ENCODE assay signal across 8 mouse cellular contexts in the genomic region with DNA sequence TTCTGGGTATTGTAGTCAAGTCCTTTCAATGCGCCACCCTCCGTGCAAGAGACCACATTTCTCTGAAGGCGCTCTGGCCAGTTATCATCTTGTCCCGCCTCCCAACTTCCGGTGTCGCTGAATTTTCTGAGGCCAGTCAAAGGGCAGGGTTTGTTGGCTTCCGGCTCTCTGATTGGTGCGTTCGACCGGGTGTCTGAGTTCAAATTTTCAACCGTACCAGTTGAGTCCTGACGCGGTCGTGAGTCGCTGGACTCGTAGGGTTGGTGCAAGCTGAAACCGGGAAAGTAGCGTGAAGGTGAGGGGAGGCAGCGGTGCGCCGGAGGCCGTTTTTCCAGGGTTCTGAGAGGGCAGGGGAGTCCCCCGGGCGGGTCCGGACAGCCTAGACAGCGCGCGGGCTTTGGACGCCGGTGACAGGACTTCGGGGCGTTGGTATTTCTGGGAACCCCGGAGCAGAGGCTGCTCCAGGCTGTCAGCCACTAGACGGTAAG. TPM values are rescaled to one million over a fixed set of nuclear protein-coding genes. Genes with fewer than 3 reads are reported as not detected.
DNase-seq lines count a peak whose midpoint lies in the region; ATAC-seq and TF ChIP-seq lines count a peak whose summit lies in the region.

Tpx2 (plus strand) TSS at position 150 of the 488 bp plus-strand sequence.

- peaks cover 48% of the 10 kb centered on the region for H3K79me3 ChIP-seq in C2C12 (ENCODE audit: low read depth)

- no peaks in the 10 kb centered on the region for H3K9me3 ChIP-seq in erythroblast, embryonic 14.5 days (ENCODE audit: control insufficient read depth, low read length)
- no peaks in the 10 kb centered on the region for H3K9me3 ChIP-seq in heart, embryonic 11.5 days (replicated peaks; ENCODE audit: control insufficient read depth, low read length)
- no peaks in the 10 kb centered on the region for H3K9me3 ChIP-seq in kidney, embryonic 16.5 days (ENCODE audit: low read length)

- H3K4me2 ChIP-seq in heart, embryonic 11.5 days, result peak within 1 kb of the TSS; percentile 60
- peak within 1 kb of the TSS; percentile 58 for H3K4me2 ChIP-seq in kidney, embryonic 16.5 days (replicated peaks; ENCODE audit: low read depth, low read length)
- H3K4me2 ChIP-seq in myocyte (ENCODE audit: low read depth), result peak within 1 kb of the TSS; percentile 77

- peaks cover 37% of the 10 kb centered on the region for H3K36me3 ChIP-seq in C2C12 (ENCODE audit: control insufficient read depth, insufficient read depth)
- peaks cover 45% of the 10 kb centered on the region for H3K36me3 ChIP-seq in erythroblast, embryonic 14.5 days (ENCODE audit: control insufficient read depth)
- 0 out of 2 replicates have a peak, but pooled peaks cover 2% of the 10 kb centered on the region for H3K36me3 ChIP-seq in heart, embryonic 11.5 days (ENCODE audit: control insufficient read depth, insufficient read depth, low read length)
- H3K36me3 ChIP-seq in kidney, embryonic 16.5 days (ENCODE audit: insufficient read depth, low read length), result peaks cover 6% of the 10 kb centered on the region; the same call in 1 of the 2 replicates
- no peaks in the 10 kb centered on the region for H3K36me3 ChIP-seq in liver, adult 2 months (ENCODE audit: control insufficient read depth, insufficient read depth, low read length)
- peaks cover 5% of the 10 kb centered on the region for H3K36me3 ChIP-seq in myocyte (ENCODE audit: control insufficient read depth, insufficient read depth)
- H3K36me3 ChIP-seq in splenic B cell, adult 2 months (ENCODE audit: control insufficient read depth, insufficient read depth, low read length, poor library complexity, severe bottlenecking), result no peaks in the 10 kb centered on the region

- peak within 1 kb of the TSS; percentile 41 for H3K27ac ChIP-seq in heart, embryonic 11.5 days (ENCODE audit: low read depth, low read length)
- peak within 1 kb of the TSS; percentile 88 for H3K27ac ChIP-seq in kidney, embryonic 16.5 days (ENCODE audit: low read length)
- no peak within 1 kb of the TSS for H3K27ac ChIP-seq in liver, adult 2 months (replicated peaks; ENCODE audit: insufficient read depth, low read depth, low read length)

- WGBS in heart, embryonic 11.5 days (ENCODE audit: insufficient replicate concordance), result under 1% methylated on average over 34 of the region's 34 CpGs
- WGBS in kidney, embryonic 16.5 days, result 0% methylated on average over 34 of the region's 34 CpGs
- under 1% methylated on average over 34 of the region's 34 CpGs for WGBS in liver, adult 2 months

- H3K4me1 ChIP-seq in erythroblast, embryonic 14.5 days (ENCODE audit: control insufficient read depth), result peaks cover 32% of the 10 kb centered on the region
- H3K4me1 ChIP-seq in heart, embryonic 11.5 days (ENCODE audit: control insufficient read depth, insufficient read depth, low read length), result peaks cover 15% of the 10 kb centered on the region
- peaks cover 18% of the 10 kb centered on the region for H3K4me1 ChIP-seq in kidney, embryonic 16.5 days (ENCODE audit: insufficient read depth, low read length)
- H3K4me1 ChIP-seq in liver, adult 2 months (ENCODE audit: control insufficient read depth, insufficient read depth, low read length), result no peaks in the 10 kb centered on the region

- H3K4me3 ChIP-seq in C2C12 (ENCODE audit: insufficient read depth, poor library complexity, severe bottlenecking), result peak within 1 kb of the TSS; percentile 89
- peak within 1 kb of the TSS; percentile 78 for H3K4me3 ChIP-seq in erythroblast, embryonic 14.5 days (replicated peaks)
- peak within 1 kb of the TSS; percentile 57 for H3K4me3 ChIP-seq in heart, embryonic 11.5 days (ENCODE audit: low read depth, low read length)
- peak within 1 kb of the TSS; percentile 97 for H3K4me3 ChIP-seq in kidney, embryonic 16.5 days (ENCODE audit: low read length)
- peak within 1 kb of the TSS; percentile 64 for H3K4me3 ChIP-seq in liver, adult 2 months (ENCODE audit: insufficient read depth, low read depth, low read length)
- peak within 1 kb of the TSS; percentile 73 for H3K4me3 ChIP-seq in myocyte

- H3K27me3 ChIP-seq in C2C12 (ENCODE audit: control insufficient read depth, insufficient read depth, insufficient read length) (no peaks in the 10 kb centered on the region), myocyte (ENCODE audit: control insufficient read depth, insufficient read depth, insufficient read length) (no peaks in the 10 kb centered on the region)
- H3K27me3 ChIP-seq in erythroblast, embryonic 14.5 days (ENCODE audit: control insufficient read depth), result no peaks in the 10 kb centered on the region
- no peaks in the 10 kb centered on the region for H3K27me3 ChIP-seq in heart, embryonic 11.5 days (ENCODE audit: control insufficient read depth, insufficient read depth, low read length)
- no peaks in the 10 kb centered on the region for H3K27me3 ChIP-seq in kidney, embryonic 16.5 days (ENCODE audit: insufficient read depth, low read length)
- H3K27me3 ChIP-seq in liver, adult 2 months (ENCODE audit: control insufficient read depth, insufficient read depth, low read length), result no peaks in the 10 kb centered on the region
- no peaks in the 10 kb centered on the region for H3K27me3 ChIP-seq in splenic B cell, adult 2 months (ENCODE audit: control insufficient read depth, insufficient read depth, low read length, poor library complexity, severe bottlenecking)

- TF ChIP-seq CTCF in C2C12 (IDR thresholded peaks at IDR 0.05; ENCODE audit: control insufficient read depth, insufficient read depth, insufficient read length), result no peak
- TF ChIP-seq CTCF in brain, embryonic 14.5 days (IDR thresholded peaks at IDR 0.05; ENCODE audit: borderline replicate concordance, extremely low read depth, insufficient read depth, insufficient read length), result no peak
- TF ChIP-seq CTCF in liver, adult 2 months (IDR thresholded peaks at IDR 0.05; ENCODE audit: low read depth, low read length), result no peak

- H3K9ac ChIP-seq in heart, embryonic 11.5 days (ENCODE audit: low read depth, low read length), result peak within 1 kb of the TSS; percentile 69
- peak within 1 kb of the TSS; percentile 90 for H3K9ac ChIP-seq in kidney, embryonic 16.5 days (replicated peaks; ENCODE audit: low read length)
- peak within 1 kb of the TSS; percentile 31 for H3K9ac ChIP-seq in liver, adult 2 months (ENCODE audit: low read depth, low read length)

- DNase-seq in brain, embryonic 14.5 days (ENCODE audit: low read depth), result peak; percentile 100
- DNase-seq in liver, adult 2 months (ENCODE audit: extremely low read depth, low read depth, low spot score), result peak; percentile 96
- peak; percentile 98 for DNase-seq in splenic B cell, adult 2 months (ENCODE audit: low read depth, low spot score)

- TF ChIP-seq POLR2A in brain, embryonic 14.5 days (IDR thresholded peaks at IDR 0.05; ENCODE audit: borderline replicate concordance, extremely low read depth, insufficient read depth, insufficient read length, poor library complexity, severe bottlenecking), result no peak
- TF ChIP-seq POLR2A in liver, adult 2 months (IDR thresholded peaks at IDR 0.05; ENCODE audit: extremely low read depth, insufficient read depth, low read length), result no peak
- TF ChIP-seq POLR2A in myocyte (IDR thresholded peaks at IDR 0.05; ENCODE audit: insufficient read length, low read depth), result peak; percentile 79

- H3ac ChIP-seq in C2C12 (ENCODE audit: control insufficient read depth, insufficient read length, low read depth) (peak within 1 kb of the TSS; percentile 92), myocyte (ENCODE audit: control insufficient read depth, insufficient read length) (peak within 1 kb of the TSS; percentile 16)

- H3K79me2 ChIP-seq in C2C12 (ENCODE audit: control insufficient read depth, insufficient read depth) (peaks cover 51% of the 10 kb centered on the region), myocyte (ENCODE audit: control insufficient read depth, insufficient read depth) (peaks cover 48% of the 10 kb centered on the region)
- no peaks in the 10 kb centered on the region for H3K79me2 ChIP-seq in liver, adult 2 months (ENCODE audit: control insufficient read depth, insufficient read depth, low read length)

- ATAC-seq in heart, embryonic 11.5 days (replicated peaks; ENCODE audit: insufficient number of reproducible peaks, low FRiP score, low TSS enrichment), result peak; percentile 96
- peak; percentile 97 for ATAC-seq in kidney, embryonic 16.5 days (ENCODE audit: low FRiP score, low TSS enrichment)

TF ChIP-seq in C2C12, 6 proteins besides CTCF, POLR2A, EP300 and RAD21:
- TF ChIP-seq MYOD1 (IDR thresholded peaks at IDR 0.05; ENCODE audit: control insufficient read depth, insufficient read length, low read depth) (no peak), MYOG (IDR thresholded peaks at IDR 0.05; ENCODE audit: control insufficient read depth, extremely low read depth, insufficient read length) (no peak), USF1 (IDR thresholded peaks at IDR 0.05; ENCODE audit: low read depth) (no peak), FOSL1 (IDR thresholded peaks at IDR 0.05; ENCODE audit: insufficient read depth, low read length, poor library complexity, severe bottlenecking) (no peak), MAX (IDR thresholded peaks at IDR 0.05) (no peak), CEBPB (IDR thresholded peaks at IDR 0.05; ENCODE audit: low read depth) (no peak)

TF ChIP-seq in myocyte, 11 proteins besides CTCF, POLR2A, EP300 and RAD21:
- peak; percentile 77 for TF ChIP-seq POLR2AphosphoS2 (IDR thresholded peaks at IDR 0.05; ENCODE audit: insufficient read length, low read depth)
- TF ChIP-seq E2F4 (IDR thresholded peaks at IDR 0.05; ENCODE audit: insufficient read depth), result peak; percentile 93
- TF ChIP-seq SRF (IDR thresholded peaks at IDR 0.05; ENCODE audit: control insufficient read depth, insufficient read length, low read depth), result peak; percentile 23
- TF ChIP-seq TCF12 (IDR thresholded peaks at IDR 0.05; ENCODE audit: insufficient read depth, poor library complexity, severe bottlenecking), result no peak
TF ChIP-seq in myocyte: peak in this region for 3.

RNA-seq across cellular contexts. Expression of gene Tpx2, which starts in this region (rescaled TPM):
- 54.8 TPM for polyA plus RNA-seq in C2C12 (2012; fragmentation: generic; extraction: Trizol)
- polyA plus RNA-seq in brain, embryonic 14.5 days (2012; rRNA removed), result 20.8 and 28.8 TPM in 2 replicates
- polyA plus RNA-seq in erythroblast, embryonic 14.5 days (2012), result 4.9 and 5.7 TPM in 2 replicates
- 81.0 and 88.3 TPM in 2 replicates for polyA plus RNA-seq in heart, embryonic 11.5 days (2014; fragmentation: Nextera tagmentation; extraction: Ambion mirVana)
- polyA plus RNA-seq in kidney, embryonic 16.5 days (2015; fragmentation: Nextera tagmentation; extraction: Ambion mirVana), result 83.9 and 97.6 TPM in 2 replicates
- total RNA-seq in liver, adult 2 months (2014; rRNA removed), result 0.18 and 1.1 TPM in 2 replicates
- 0.04 TPM in 1 of 2 replicates, not detected in the other for polyA plus RNA-seq in liver, adult 2 months (2012; rRNA removed)
- 26.3 TPM for polyA plus RNA-seq in myocyte (2012; fragmentation: generic; extraction: Trizol)

Comparison
In these comparisons a context has a peak if more than half of its experiments do, and no peak if none do; other contexts are left out.
1. H3K9ac ChIP-seq: peak in every context shown above with its lines; median percentile 90 in kidney, embryonic 16.5 days; 69 in heart, embryonic 11.5 days; 31 in liver, adult 2 months.